Mouse (Mus musculus) embryo, embryonic 11 days (tissue): Measurements from ENCODE around the gene Slc35c1.

ENCODE experiments used
- DNase-seq: peaks from one replicate; pipeline ENCODE4 v3.0.0-alpha.2; 2015

The Slc35c1 gene

GRCm38 (mm10) chr2:92474920-92475319, 14.6 kb upstream of the Slc35c1 start:
- no peak for DNase-seq

GRCm38 (mm10) chr2:92471886-92472670, 11.7 kb upstream of the Slc35c1 start:
- DNase-seq, result no peak

- no peak for DNase-seq
Measured at GRCm38 (mm10) chr2:92464690-92465089, 4.4 kb upstream of the Slc35c1 start.

- DNase-seq, result no peak
Measured at GRCm38 (mm10) chr2:92461215-92461614, 877 bp upstream of the Slc35c1 start.

- peak; percentile 93 for DNase-seq
Measured at GRCm38 (mm10) chr2:92459141-92459920, 1.0 kb downstream of the Slc35c1 start.

DNA sequence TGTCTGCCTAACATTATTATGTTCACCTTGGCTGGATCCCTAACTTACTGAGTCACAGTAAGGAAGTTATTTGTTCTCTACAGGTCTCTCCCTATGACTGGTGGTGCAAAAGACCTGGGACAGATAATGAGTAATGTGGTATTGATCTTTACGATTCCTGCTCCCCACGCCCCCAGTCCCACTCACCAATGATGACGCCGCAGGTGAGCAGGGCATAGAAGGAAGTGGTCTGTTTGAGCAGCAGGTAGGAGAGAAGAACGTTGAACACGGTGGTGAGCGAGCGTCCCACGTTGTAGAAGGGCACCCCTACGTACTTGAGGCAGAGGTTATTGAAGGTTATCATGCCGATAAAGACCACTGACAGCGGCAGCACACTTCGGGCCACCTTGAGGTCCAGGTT, 1.9 kb downstream of the Slc35c1 start:
- DNase-seq, result no peak

GRCm38 (mm10) chr2:92456970-92457530, 3.3 kb downstream of the Slc35c1 start:
- DNase-seq, result no peak

DNA sequence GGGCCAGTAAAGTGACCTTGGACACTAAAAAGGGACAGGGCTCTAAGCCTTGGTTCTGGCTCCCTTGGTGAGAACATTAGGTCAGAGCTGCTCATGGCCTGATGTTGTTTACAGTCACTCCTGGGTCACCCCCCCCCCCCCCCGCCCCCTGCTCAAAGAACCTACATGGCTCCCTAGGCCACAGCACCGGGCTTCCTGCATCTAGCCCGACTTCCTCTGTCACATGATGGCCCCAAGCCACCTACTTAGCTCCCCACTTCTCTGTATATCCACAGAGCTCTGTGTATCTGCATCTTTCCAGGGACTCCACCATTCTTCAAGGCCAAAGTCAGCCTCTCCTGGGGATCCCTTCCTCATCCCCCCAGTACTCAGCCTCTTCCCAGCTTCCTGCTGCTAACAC, 4.6 kb downstream of the Slc35c1 start:
- no peak for DNase-seq

GRCm38 (mm10) chr2:92454166-92454565, 6.2 kb downstream of the Slc35c1 start:
- no peak for DNase-seq

- no peak for DNase-seq
Measured at GRCm38 (mm10) chr2:92451126-92451525, 9.2 kb downstream of the Slc35c1 start.

GRCm38 (mm10) chr2:92447121-92447740, 13.1 kb downstream of the Slc35c1 start:
- no peak for DNase-seq

DNA sequence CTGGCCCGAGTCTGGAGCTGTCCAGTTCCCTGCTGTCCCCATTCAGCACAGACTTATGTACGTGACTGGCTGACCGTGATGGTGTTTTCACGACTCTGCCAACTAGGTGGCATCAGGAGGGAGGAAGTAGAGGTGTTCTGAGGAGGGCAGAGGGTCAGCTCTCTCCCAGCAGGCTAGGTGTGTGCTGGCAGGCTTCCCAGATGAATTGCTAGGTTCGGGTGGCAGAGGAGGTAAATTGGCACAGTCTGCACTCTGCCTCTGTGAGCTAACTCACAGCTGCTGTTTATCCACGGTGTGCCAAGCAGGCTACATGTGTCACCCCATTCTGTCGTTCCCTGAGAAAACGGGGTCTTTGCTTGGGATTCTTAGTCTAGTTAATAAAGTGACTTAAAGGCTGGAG, 13.7 kb downstream of the Slc35c1 start:
- DNase-seq, result no peak

DNA sequence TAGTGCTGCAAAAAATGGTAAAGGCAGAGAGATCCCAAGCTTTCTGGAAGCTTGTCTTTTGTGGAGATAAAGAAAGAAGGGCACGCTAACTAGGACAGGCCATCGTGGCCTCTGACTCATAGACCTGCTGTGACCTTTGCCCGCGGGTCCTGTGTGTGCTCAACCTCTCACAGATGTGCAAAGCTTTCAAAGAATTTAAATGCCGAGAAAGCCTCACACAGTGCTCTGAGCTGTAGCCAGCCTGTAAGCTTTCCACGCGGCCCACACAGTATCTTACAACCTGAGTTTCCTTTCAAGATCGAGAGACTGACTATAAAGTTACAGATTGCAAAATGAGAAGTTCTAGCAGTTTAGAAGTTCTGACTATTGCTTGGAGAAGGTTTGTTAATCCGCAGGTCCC, 14.4 kb downstream of the Slc35c1 start:
- peak; percentile 15 for DNase-seq

DNA sequence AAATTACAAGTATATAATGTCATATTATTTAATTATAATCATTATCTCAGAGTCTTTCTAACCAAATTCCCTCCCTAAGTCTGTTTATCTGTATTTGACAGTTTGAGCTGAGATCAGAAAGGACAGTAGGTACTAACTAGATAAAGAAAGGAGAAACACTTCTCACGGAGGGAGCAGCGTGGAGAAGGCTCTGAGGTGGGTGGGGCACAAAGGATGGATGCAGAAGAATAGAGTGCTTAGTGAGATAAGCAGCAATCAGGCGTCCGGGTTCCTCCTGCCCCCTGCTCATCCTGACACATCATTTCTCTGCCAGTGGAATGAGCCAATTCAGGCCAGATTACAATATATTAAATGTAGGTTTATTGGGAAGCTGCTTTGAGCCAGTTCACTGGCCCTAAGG, 16.0 kb downstream of the Slc35c1 start:
- DNase-seq, result no peak

- no peak for DNase-seq
Measured at GRCm38 (mm10) chr2:92443313-92443712, 17.0 kb downstream of the Slc35c1 start.

DNA sequence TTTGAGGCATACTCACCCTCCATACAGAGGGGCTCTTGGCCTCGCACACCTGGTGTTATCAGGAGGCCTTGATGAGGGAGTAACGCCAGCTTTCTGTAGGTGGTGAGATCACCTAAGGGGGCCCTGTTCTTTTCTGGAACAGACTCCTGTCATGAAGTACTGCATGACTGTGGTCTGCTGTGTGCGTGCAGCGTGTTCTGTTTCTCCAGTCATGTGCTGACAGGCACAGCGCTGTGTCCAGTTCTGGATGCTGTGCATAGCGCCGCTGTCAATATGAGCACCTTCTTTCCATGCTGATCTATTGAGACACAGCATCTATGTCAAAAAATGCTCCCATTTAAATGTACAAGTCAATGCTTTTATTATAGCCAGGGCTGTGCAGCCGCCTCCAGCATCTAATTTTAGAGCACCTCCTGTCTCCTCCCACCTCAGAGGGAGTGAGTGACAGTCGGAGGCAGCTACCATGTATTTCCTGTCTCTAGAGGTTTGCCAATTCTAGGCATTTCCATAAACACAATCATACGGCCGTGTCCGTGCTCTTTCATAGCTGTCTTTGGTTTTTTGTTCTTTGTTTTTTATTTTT, 17.8 kb downstream of the Slc35c1 start:
- no peak for DNase-seq

DNA sequence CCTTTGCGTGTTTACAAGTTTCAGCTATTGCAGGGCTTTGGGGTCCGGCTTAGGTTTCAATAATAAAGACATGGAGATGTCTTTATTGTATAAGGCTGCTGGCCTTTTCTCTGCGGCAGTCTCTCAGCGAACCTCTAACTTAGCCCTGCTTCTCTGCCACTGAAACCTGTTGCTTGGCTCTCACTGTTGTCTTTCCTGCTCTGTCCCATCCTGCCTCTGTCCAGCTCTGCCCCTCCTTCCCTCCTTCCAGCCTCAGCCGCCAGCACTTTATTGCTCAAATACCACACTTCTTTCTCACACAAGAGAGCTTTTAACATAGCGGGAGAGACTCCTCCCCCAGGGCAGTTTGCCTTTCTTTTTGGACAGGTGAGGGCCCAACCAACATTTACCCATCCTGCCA, 19.9 kb downstream of the Slc35c1 start:
- no peak for DNase-seq

GRCm38 (mm10) chr2:92438567-92438966, 21.8 kb downstream of the Slc35c1 start:
- no peak for DNase-seq

DNA sequence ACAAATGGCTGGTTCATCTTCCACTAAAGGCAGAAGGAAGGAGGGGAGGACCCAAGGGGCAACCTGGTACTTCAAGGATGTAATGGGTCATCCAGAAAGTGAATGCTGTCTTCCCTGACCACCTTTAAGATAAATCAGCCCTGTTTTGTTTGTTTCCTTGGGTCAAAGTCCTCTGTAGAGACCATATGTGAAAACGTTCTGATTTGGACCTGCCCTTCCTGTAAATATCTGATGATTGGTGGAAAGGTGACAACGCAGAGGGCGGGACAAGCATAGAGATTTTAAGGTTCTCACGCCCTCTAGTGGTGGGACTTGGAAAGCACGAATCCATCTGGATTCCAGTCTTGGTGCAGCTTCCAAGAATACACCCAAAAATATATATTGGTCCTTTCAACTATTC, 22.5 kb downstream of the Slc35c1 start:
- peak; percentile 89 for DNase-seq

GRCm38 (mm10) chr2:92437366-92437765, 23.0 kb downstream of the Slc35c1 start:
- DNase-seq, result no peak

DNA sequence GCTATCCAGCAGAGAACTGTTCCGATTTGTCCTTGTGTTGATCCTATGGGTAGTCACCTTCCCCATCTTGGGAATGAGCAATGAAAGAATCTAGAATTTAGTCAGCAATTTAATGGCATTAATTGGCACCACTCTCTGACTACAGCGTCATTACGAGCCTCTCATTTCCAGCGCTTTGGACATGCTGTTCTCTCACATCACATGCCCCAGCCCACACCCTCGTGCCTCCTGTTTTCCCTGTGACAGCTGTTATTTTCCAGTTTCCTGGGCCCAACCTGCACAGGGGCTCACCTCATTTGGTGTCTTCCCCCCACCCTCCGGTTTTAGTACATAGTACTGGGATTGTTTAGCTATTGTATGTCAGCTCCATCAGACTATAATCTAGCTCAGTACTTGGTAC, 25.3 kb downstream of the Slc35c1 start:
- DNase-seq, result no peak

DNA sequence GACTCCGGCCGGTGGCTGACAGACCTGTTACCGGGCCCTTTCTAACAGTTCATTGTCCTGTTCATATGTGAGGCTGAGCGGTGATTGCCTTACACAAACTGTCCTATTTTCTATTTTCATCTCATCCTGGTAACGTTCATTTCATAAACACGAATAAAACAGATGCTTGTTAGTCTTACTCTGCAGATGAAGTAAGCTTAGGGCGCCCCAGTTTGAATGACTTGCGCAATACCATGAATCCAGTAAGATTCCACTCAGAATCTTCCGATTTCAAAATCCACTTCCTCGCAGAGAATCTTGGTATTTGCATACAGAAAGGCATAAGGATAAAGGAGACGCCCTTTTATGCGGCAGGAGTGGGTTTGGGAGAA, 26.0 kb downstream of the Slc35c1 start:
- DNase-seq, result no peak
